Mouse (Mus musculus) forebrain, embryonic 11.5 days (tissue): ENCODE data around the gene Krt12. TPM values are rescaled to one million over a fixed set of nuclear protein-coding genes. Genes with fewer than 3 reads are reported as not detected.
A peak's percentile ranks its signal among the peaks of the same experiment; 100 is the strongest.

Source experiments
- ATAC-seq: fragments of 200-750 bp; cut with Nextera tagmentation; replicated peaks from 2 replicates; pipeline ENCODE4 v1.8.0; 2017; ENCODE audit warnings: moderate TSS enrichment; ENCODE audit not compliant: low FRiP score
- DNase-seq: peaks from one replicate; pipeline ENCODE4 v3.0.0-alpha.2; 2017; ENCODE audit warnings: low spot score
- H3K27ac ChIP-seq: fragments of 300-500 bp; sonication (generic); 2 replicates; pipeline ENCODE4 v1.5.1; 2014; ENCODE audit warnings: low read depth, low read length
- H3K27me3 ChIP-seq: fragments of 300-500 bp; sonication (generic); 2 replicates; pipeline ENCODE4 v1.6.1; 2014; ENCODE audit warnings: mild to moderate bottlenecking, low read length, mixed read lengths; ENCODE audit not compliant: control insufficient read depth, insufficient read depth
- H3K36me3 ChIP-seq: fragments of 300-500 bp; sonication (generic); 2 replicates; pipeline ENCODE4 v1.6.1; 2014; ENCODE audit warnings: mild to moderate bottlenecking, low read length, moderate library complexity, mixed read lengths; ENCODE audit not compliant: control insufficient read depth, insufficient read depth
- H3K4me1 ChIP-seq: fragments of 300-500 bp; sonication (generic); replicated peaks from 2 replicates; pipeline ENCODE4 v1.6.1; 2014; ENCODE audit warnings: low read length, mixed read lengths; ENCODE audit not compliant: control insufficient read depth, insufficient read depth
- H3K4me2 ChIP-seq: fragments of 300-500 bp; sonication (generic); 2 replicates; pipeline ENCODE4 v1.6.1; 2014; ENCODE audit warnings: low read depth, mild to moderate bottlenecking, low read length, moderate library complexity, mixed read lengths; ENCODE audit not compliant: severe bottlenecking
- H3K4me3 ChIP-seq: fragments of 300-500 bp; sonication (generic); 2 replicates; pipeline ENCODE4 v1.5.1; 2014; ENCODE audit warnings: low read depth, low read length
- H3K9ac ChIP-seq: fragments of 300-500 bp; sonication (generic); 2 replicates; pipeline ENCODE4 v1.6.1; 2014; ENCODE audit warnings: low read length
- H3K9me3 ChIP-seq: fragments of 300-500 bp; sonication (generic); 2 replicates; pipeline ENCODE4 v1.6.1; 2016; ENCODE audit warnings: low read length, mixed read lengths; ENCODE audit not compliant: control insufficient read depth
- WGBS: fragments of 180-500 bp; shearing (Covaris S2); extraction: QIAGEN DNeasy Blood & Tissue Kit; methylation state at CpG from one replicate; pipeline ENCODE4 v1.1.7; 2014; 5-methylcytosine and 5-hydroxymethylcytosine counted together
- polyA plus RNA-seq: library from polyadenylated mRNA; unstranded; fragments of >200 nt; fragmentation: Nextera tagmentation; extraction: Ambion mirVana; gene quantifications from 2 replicates; pipeline ENCODE4 v1.2.1, GENCODE M21; 2014

Gene Krt12
- polyA plus RNA-seq, 1 experiment from 2014 or later = 0.09 TPM

GRCm38 (mm10) chr11:99454044-99454443 is 32.0 kb upstream of the Krt12 start:
- Histone ChIP-seq H3K27me3 (no peaks in the 10 kb centered on the region), H3K36me3 (no peaks in the 10 kb centered on the region), H3K27ac (no peak overlapping the region), H3K9ac (no peak overlapping the region), H3K4me1 (no peaks in the 10 kb centered on the region), H3K4me2 (no peak overlapping the region), H3K4me3 (no peak overlapping the region), H3K9me3 (no peaks in the 10 kb centered on the region)
- DNase-seq (no peak), ATAC-seq (no peak)
- WGBS = 88% methylated on average over 4 of the region's 4 CpGs

GRCm38 (mm10) chr11:99448769-99449168 is 26.7 kb upstream of the Krt12 start:
- H3K9me3 ChIP-seq = no peaks in the 10 kb centered on the region
- WGBS = 71% methylated on average over 2 of the region's 2 CpGs
- H3K27ac ChIP-seq = no peak overlapping the region
- H3K27me3 ChIP-seq = no peaks in the 10 kb centered on the region
- no peak for DNase-seq
- no peak overlapping the region for H3K4me3 ChIP-seq
- H3K4me2 ChIP-seq = no peak overlapping the region
- no peaks in the 10 kb centered on the region for H3K36me3 ChIP-seq
- ATAC-seq = no peak
- H3K4me1 ChIP-seq = no peaks in the 10 kb centered on the region
- no peak overlapping the region for H3K9ac ChIP-seq

GRCm38 (mm10) chr11:99441220-99441619 is 19.2 kb upstream of the Krt12 start:
- no peaks in the 10 kb centered on the region for H3K9me3 ChIP-seq
- no peak overlapping the region for H3K9ac ChIP-seq
- H3K4me2 ChIP-seq = no peak overlapping the region
- no peak for DNase-seq
- ATAC-seq = no peak
- no peaks in the 10 kb centered on the region for H3K36me3 ChIP-seq
- H3K4me1 ChIP-seq = no peaks in the 10 kb centered on the region
- no peak overlapping the region for H3K4me3 ChIP-seq
- H3K27me3 ChIP-seq = no peaks in the 10 kb centered on the region
- WGBS = 79% methylated on average over 8 of the region's 8 CpGs
- no peak overlapping the region for H3K27ac ChIP-seq

GRCm38 (mm10) chr11:99439465-99439864 is 17.4 kb upstream of the Krt12 start:
- Histone ChIP-seq H3K9ac (no peak overlapping the region), H3K4me2 (no peak overlapping the region), H3K36me3 (no peaks in the 10 kb centered on the region), H3K9me3 (no peaks in the 10 kb centered on the region), H3K27me3 (no peaks in the 10 kb centered on the region), H3K4me3 (no peak overlapping the region), H3K4me1 (no peaks in the 10 kb centered on the region), H3K27ac (no peak overlapping the region)
- WGBS = 79% methylated on average over 10 of the region's 10 CpGs
- DNase-seq = no peak
- no peak for ATAC-seq

GRCm38 (mm10) chr11:99437972-99438371 is 15.9 kb upstream of the Krt12 start, which contains the start of gene Krt20:
Gene Krt20, minus strand, starts transcription at chr11:99438150.
- no peak for ATAC-seq
- Histone ChIP-seq H3K9ac (no peak within 1 kb of the TSS), H3K4me1 (no peaks in the 10 kb centered on the region), H3K27ac (no peak within 1 kb of the TSS), H3K4me2 (no peak within 1 kb of the TSS), H3K4me3 (no peak within 1 kb of the TSS), H3K36me3 (no peaks in the 10 kb centered on the region), H3K27me3 (no peaks in the 10 kb centered on the region), H3K9me3 (no peaks in the 10 kb centered on the region)
- DNase-seq = no peak
- 63% methylated on average over 10 of the region's 10 CpGs for WGBS

GRCm38 (mm10) chr11:99436625-99437024 is 14.6 kb upstream of the Krt12 start:
- Histone ChIP-seq H3K9ac (no peak overlapping the region), H3K36me3 (no peaks in the 10 kb centered on the region), H3K4me1 (no peaks in the 10 kb centered on the region), H3K9me3 (no peaks in the 10 kb centered on the region), H3K4me3 (no peak overlapping the region), H3K4me2 (no peak overlapping the region), H3K27me3 (no peaks in the 10 kb centered on the region), H3K27ac (no peak overlapping the region)
- no peak for ATAC-seq
- WGBS = 39% methylated on average over 4 of the region's 4 CpGs
- DNase-seq = no peak

GRCm38 (mm10) chr11:99430670-99431069 is 8.6 kb upstream of the Krt12 start:
- Histone ChIP-seq H3K36me3 (no peaks in the 10 kb centered on the region), H3K4me3 (no peak overlapping the region), H3K9ac (no peak overlapping the region), H3K4me1 (no peaks in the 10 kb centered on the region), H3K4me2 (no peak overlapping the region), H3K9me3 (no peaks in the 10 kb centered on the region), H3K27ac (no peak overlapping the region), H3K27me3 (no peaks in the 10 kb centered on the region)
- WGBS = 49% methylated on average over 12 of the region's 12 CpGs
- DNase-seq (peak; percentile 61), ATAC-seq (no peak)

GRCm38 (mm10) chr11:99420586-99420985 is 1.5 kb downstream of the Krt12 start:
- DNase-seq = no peak

GRCm38 (mm10) chr11:99417819-99418218 is 4.2 kb downstream of the Krt12 start:
- no peak overlapping the region for H3K4me2 ChIP-seq
- H3K36me3 ChIP-seq = no peaks in the 10 kb centered on the region
- H3K4me3 ChIP-seq = no peak overlapping the region
- no peak overlapping the region for H3K9ac ChIP-seq
- H3K27ac ChIP-seq = no peak overlapping the region
- ATAC-seq (no peak), DNase-seq (no peak)
- no peaks in the 10 kb centered on the region for H3K27me3 ChIP-seq
- H3K9me3 ChIP-seq = no peaks in the 10 kb centered on the region
- WGBS = 68% methylated on average over 16 of the region's 16 CpGs
- no peaks in the 10 kb centered on the region for H3K4me1 ChIP-seq

More at GRCm38 (mm10) chr11:99420586-99420985, 1.5 kb downstream of the Krt12 start:
- 65% methylated on average over 10 of the region's 10 CpGs for WGBS
- Histone ChIP-seq H3K4me1 (no peaks in the 10 kb centered on the region), H3K27me3 (no peaks in the 10 kb centered on the region), H3K4me3 (no peak overlapping the region), H3K9ac (no peak overlapping the region), H3K9me3 (no peaks in the 10 kb centered on the region), H3K27ac (no peak overlapping the region), H3K36me3 (no peaks in the 10 kb centered on the region), H3K4me2 (no peak overlapping the region)
- no peak for ATAC-seq
